Mouse (Mus musculus): ENCODE results near the gene Cnbd2. TPM values are rescaled to one million over a fixed set of nuclear protein-coding genes. Genes with fewer than 3 reads are reported as not detected.
"Not testable (repeated sequence)": the region's sequence is repeated elsewhere in the genome, so short reads cannot be mapped to it uniquely, and the experiment has no call there.

Gene Cnbd2
- total RNA-seq, 1 experiment from 2014 or later = 3.8 TPM

GRCm38 (mm10) chr2:156406987-156407386 lies 94.9 kb downstream of the Cnbd2 start:
- no peak for ATAC-seq (replicated peaks in 1 of 2; ENCODE audit: insufficient read depth in 1 of 2, low FRiP score in 2 of 2, low TSS enrichment in 1 of 2, low read depth in 1 of 2, poor library complexity in 2 of 2, severe bottlenecking in 2 of 2)

- ATAC-seq (replicated peaks in 1 of 2; ENCODE audit: insufficient read depth in 1 of 2, low FRiP score in 2 of 2, low TSS enrichment in 1 of 2, low read depth in 1 of 2, poor library complexity in 2 of 2, severe bottlenecking in 2 of 2) = no peak
Observed at GRCm38 (mm10) chr2:156408168-156408567, 96.1 kb downstream of the Cnbd2 start.

GRCm38 (mm10) chr2:156411348-156411747 lies 99.2 kb downstream of the Cnbd2 start:
- not testable (repeated sequence) for ATAC-seq (replicated peaks in 1 of 2; ENCODE audit: insufficient read depth in 1 of 2, low FRiP score in 2 of 2, low TSS enrichment in 1 of 2, low read depth in 1 of 2, poor library complexity in 2 of 2, severe bottlenecking in 2 of 2)

- ATAC-seq (replicated peaks in 1 of 2; ENCODE audit: insufficient read depth in 1 of 2, low FRiP score in 2 of 2, low TSS enrichment in 1 of 2, low read depth in 1 of 2, poor library complexity in 2 of 2, severe bottlenecking in 2 of 2) = no peak
Observed at GRCm38 (mm10) chr2:156414996-156415395, 102.9 kb downstream of the Cnbd2 start.

- ATAC-seq (replicated peaks in 1 of 2; ENCODE audit: insufficient read depth in 1 of 2, low FRiP score in 2 of 2, low TSS enrichment in 1 of 2, low read depth in 1 of 2, poor library complexity in 2 of 2, severe bottlenecking in 2 of 2) = no peak
Observed at GRCm38 (mm10) chr2:156415674-156416073, 103.6 kb downstream of the Cnbd2 start.

GRCm38 (mm10) chr2:156417194-156417593 lies 105.1 kb downstream of the Cnbd2 start:
- no peak; a peak in 1 of 4 replicates for ATAC-seq (replicated peaks in 1 of 2; ENCODE audit: insufficient read depth in 1 of 2, low FRiP score in 2 of 2, low TSS enrichment in 1 of 2, low read depth in 1 of 2, poor library complexity in 2 of 2, severe bottlenecking in 2 of 2)

- no peak for ATAC-seq (replicated peaks in 1 of 2; ENCODE audit: insufficient read depth in 1 of 2, low FRiP score in 2 of 2, low TSS enrichment in 1 of 2, low read depth in 1 of 2, poor library complexity in 2 of 2, severe bottlenecking in 2 of 2)
Observed at GRCm38 (mm10) chr2:156418467-156418866, 106.4 kb downstream of the Cnbd2 start.

- no peak for ATAC-seq (replicated peaks in 1 of 2; ENCODE audit: insufficient read depth in 1 of 2, low FRiP score in 2 of 2, low TSS enrichment in 1 of 2, low read depth in 1 of 2, poor library complexity in 2 of 2, severe bottlenecking in 2 of 2)
Observed at GRCm38 (mm10) chr2:156420327-156420693, 108.2 kb downstream of the Cnbd2 start.

GRCm38 (mm10) chr2:156420694-156421380 lies 108.7 kb downstream of the Cnbd2 start, which contains the start of gene Epb41l1:
Epb41l1 (plus strand) TSS chr2:156420909.
- ATAC-seq (replicated peaks in 1 of 2; ENCODE audit: insufficient read depth in 1 of 2, low FRiP score in 2 of 2, low TSS enrichment in 1 of 2, low read depth in 1 of 2, poor library complexity in 2 of 2, severe bottlenecking in 2 of 2) = peak; percentile 23 to 35; a peak in 3 of 4 replicates

- peak; percentile 5 to 29; a peak in 3 of 4 replicates for ATAC-seq (replicated peaks in 1 of 2; ENCODE audit: insufficient read depth in 1 of 2, low FRiP score in 2 of 2, low TSS enrichment in 1 of 2, low read depth in 1 of 2, poor library complexity in 2 of 2, severe bottlenecking in 2 of 2)
Observed at GRCm38 (mm10) chr2:156421381-156422110, 109.4 kb downstream of the Cnbd2 start.

GRCm38 (mm10) chr2:156422631-156423030 lies 110.5 kb downstream of the Cnbd2 start:
- ATAC-seq (replicated peaks in 1 of 2; ENCODE audit: insufficient read depth in 1 of 2, low FRiP score in 2 of 2, low TSS enrichment in 1 of 2, low read depth in 1 of 2, poor library complexity in 2 of 2, severe bottlenecking in 2 of 2) = no peak

GRCm38 (mm10) chr2:156423672-156424071 lies 111.6 kb downstream of the Cnbd2 start:
- no peak for ATAC-seq (replicated peaks in 1 of 2; ENCODE audit: insufficient read depth in 1 of 2, low FRiP score in 2 of 2, low TSS enrichment in 1 of 2, low read depth in 1 of 2, poor library complexity in 2 of 2, severe bottlenecking in 2 of 2)

Other genes starting within 250 kb of the Cnbd2 start
- 2.2 and 3.9 TPM in 2 replicates for gene Spag4, start 247.1 kb upstream of the Cnbd2 start, total RNA-seq (2017)
- 19.0 and 19.3 TPM in 2 replicates for gene Cpne1, start 200.3 kb upstream of the Cnbd2 start, total RNA-seq (2017)
- 30.1 and 79.7 TPM in 2 replicates for gene Rbm12, start 200.3 kb upstream of the Cnbd2 start, total RNA-seq (2017)
- gene Gm28036, start 185.2 kb upstream of the Cnbd2 start, total RNA-seq (2017) = 44.1 and 94.3 TPM in 2 replicates
- gene Romo1, start 168.3 kb upstream of the Cnbd2 start, total RNA-seq (2017) = 10.6 and 18.3 TPM in 2 replicates
- gene Nfs1, start 168.1 kb upstream of the Cnbd2 start, total RNA-seq (2017) = 32.7 and 37.4 TPM in 2 replicates
- gene Rbm39, start 132.1 kb upstream of the Cnbd2 start, total RNA-seq (2017) = 988 and 1,114 TPM in 2 replicates
- gene Phf20, start 115.8 kb upstream of the Cnbd2 start, total RNA-seq (2017) = 65.4 and 111 TPM in 2 replicates
- gene Scand1, start 405 bp downstream of the Cnbd2 start, total RNA-seq (2017) = 20.2 and 27.3 TPM in 2 replicates
- gene Epb41l1, start 108.6 kb downstream of the Cnbd2 start, total RNA-seq (2017) = 2.3 and 5.4 TPM in 2 replicates
- 10.4 and 10.6 TPM in 2 replicates for gene Aar2, start 235.3 kb downstream of the Cnbd2 start, total RNA-seq (2017)

All from hematopoietic stem cell, adult 5-6 weeks (primary cell).